Comparison of ENCODE assay signal across 18 mouse cellular contexts in genomic region chr11:34741081-34741480, GRCm38 (mm10). TPM values are rescaled to one million over a fixed set of nuclear protein-coding genes. Genes with fewer than 3 reads are reported as not detected.
"Had no signal": no experiment of that assay in that cellular context is flagged by ENCODE, and none has a peak within 500 bp of the region (broad histone marks: within the 10 kb centered on the region; RNA-seq: fewer than 3 reads in every experiment).

No protein-coding gene starts in this region.

- H3K27me3 ChIP-seq: megakaryocyte, embryonic 14.5 days; midbrain, embryonic 13.5 days; midbrain, embryonic 15.5 days; neural tube, embryonic 13.5 days; neural tube, embryonic 15.5 days; stomach, embryonic 15.5 days had no signal

- H3K36me3 ChIP-seq: midbrain, embryonic 13.5 days; midbrain, embryonic 15.5 days; neural tube, embryonic 13.5 days; neural tube, embryonic 15.5 days; stomach, embryonic 15.5 days had no signal

- H3K27ac ChIP-seq: liver, embryonic 14.5 days; midbrain, embryonic 13.5 days; midbrain, embryonic 15.5 days; neural tube, embryonic 13.5 days; neural tube, embryonic 15.5 days; stomach, embryonic 15.5 days; stomach, postnatal 0 days had no signal

- DNase-seq: lung, adult 18-20 months; lung, embryonic 14.5 days; lung, postnatal 10 days; lung, postnatal 4 days; right cerebral cortex, postnatal 14 days; right cerebral cortex, postnatal 4 days; spleen, adult 18-20 months; thymus, adult 2 months; thymus, postnatal 25 days had no signal

- H3K9me3 ChIP-seq: megakaryocyte, embryonic 14.5 days; midbrain, embryonic 13.5 days; midbrain, embryonic 15.5 days; neural tube, embryonic 13.5 days; neural tube, embryonic 15.5 days; stomach, embryonic 15.5 days had no signal

- H3K4me3 ChIP-seq: megakaryocyte, embryonic 14.5 days; midbrain, embryonic 13.5 days; midbrain, embryonic 15.5 days; myocyte; neural tube, embryonic 13.5 days; neural tube, embryonic 15.5 days; stomach, embryonic 15.5 days had no signal

- H3K4me1 ChIP-seq: megakaryocyte, embryonic 14.5 days; midbrain, embryonic 15.5 days; neural tube, embryonic 13.5 days; neural tube, embryonic 15.5 days; stomach, embryonic 15.5 days had no signal

- ATAC-seq: midbrain, embryonic 13.5 days; midbrain, embryonic 15.5 days had no signal

- H3K9ac ChIP-seq: liver, embryonic 14.5 days; lung, embryonic 14.5 days; midbrain, embryonic 13.5 days; midbrain, embryonic 15.5 days; neural tube, embryonic 13.5 days; neural tube, embryonic 15.5 days; stomach, embryonic 15.5 days had no signal

RNA-seq across cellular contexts. Expression of gene Dock2, which starts 42.6 kb away (rescaled TPM):
- polyA plus RNA-seq: myocyte had no signal
